Mouse (Mus musculus) myocyte (in vitro differentiated cells): Measurements from ENCODE around the gene Hist1h1t. TPM values are rescaled to one million over a fixed set of nuclear protein-coding genes. Genes with fewer than 3 reads are reported as not detected.
"Not testable (repeated sequence)": the region's sequence is repeated elsewhere in the genome, so short reads cannot be mapped to it uniquely, and the experiment has no call there.

ENCODE experiments used
- H3K27me3 ChIP-seq: one replicate; pipeline ENCODE4 v1.6.1; 2011; ENCODE audit not compliant: control insufficient read depth, insufficient read depth, insufficient read length
- H3K36me3 ChIP-seq: one replicate; pipeline ENCODE4 v1.6.1; 2011; ENCODE audit not compliant: control insufficient read depth, insufficient read depth
- H3K4me2 ChIP-seq: one replicate; pipeline ENCODE4 v1.6.1; 2011; ENCODE audit warnings: low read depth, control low read depth
- H3K4me3 ChIP-seq: one replicate; pipeline ENCODE4 v1.5.1; 2011; ENCODE audit warnings: mild to moderate bottlenecking, control low read depth, moderate library complexity
- H3K79me2 ChIP-seq: one replicate; pipeline ENCODE4 v1.6.1; 2011; ENCODE audit not compliant: control insufficient read depth, insufficient read depth
- H3ac ChIP-seq: one replicate; pipeline ENCODE4 v1.6.1; 2011; ENCODE audit not compliant: control insufficient read depth, insufficient read length
- CEBPB ChIP-seq: IDR thresholded peaks from 2 replicates; pipeline ENCODE4 v1.6.1; 2011; ENCODE audit warnings: mild to moderate bottlenecking, moderate library complexity; ENCODE audit not compliant: poor library complexity, insufficient read depth, severe bottlenecking
- E2F4 ChIP-seq: IDR thresholded peaks from one replicate; pipeline ENCODE4 v1.6.1; 2011; ENCODE audit warnings: mild to moderate bottlenecking, control low read depth, moderate library complexity; ENCODE audit not compliant: insufficient read depth
- MAX ChIP-seq: IDR thresholded peaks from one replicate; pipeline ENCODE4 v1.6.1; 2011; ENCODE audit warnings: low read depth, mild to moderate bottlenecking, control low read depth
- MYOD1 ChIP-seq, 3 experiments: IDR thresholded peaks; one replicate each; pipeline ENCODE4 v1.6.1; 2011; ENCODE audit warnings: control low read depth in 2 of 3, low read depth in 2 of 3, mild to moderate bottlenecking in 2 of 3, moderate library complexity in 1 of 3; ENCODE audit not compliant: insufficient read length in 2 of 3, control insufficient read depth in 1 of 3
- MYOG ChIP-seq, 3 experiments: IDR thresholded peaks; one replicate each; pipeline ENCODE4 v1.6.1; 2011; ENCODE audit warnings: control low read depth in 2 of 3, low read depth in 2 of 3, mild to moderate bottlenecking in 2 of 3; ENCODE audit not compliant: insufficient read length in 2 of 3, control insufficient read depth in 1 of 3, insufficient read depth in 1 of 3
- POLR2A ChIP-seq: IDR thresholded peaks from one replicate; pipeline ENCODE4 v1.6.1; 2011; ENCODE audit warnings: low read depth, mild to moderate bottlenecking, control low read depth, moderate library complexity; ENCODE audit not compliant: insufficient read length
- POLR2AphosphoS2 ChIP-seq: IDR thresholded peaks from one replicate; pipeline ENCODE4 v1.6.1; 2011; ENCODE audit warnings: low read depth, control low read depth; ENCODE audit not compliant: insufficient read length
- REST ChIP-seq: IDR thresholded peaks from one replicate; pipeline ENCODE4 v1.6.1; 2011; ENCODE audit warnings: mild to moderate bottlenecking, control low read depth, moderate library complexity; ENCODE audit not compliant: insufficient read depth, insufficient read length
- SRF ChIP-seq: IDR thresholded peaks from one replicate; pipeline ENCODE4 v1.6.1; 2011; ENCODE audit warnings: low read depth; ENCODE audit not compliant: control insufficient read depth, insufficient read length
- TCF12 ChIP-seq: IDR thresholded peaks from one replicate; pipeline ENCODE4 v1.6.1; 2011; ENCODE audit warnings: mild to moderate bottlenecking, control low read depth; ENCODE audit not compliant: poor library complexity, insufficient read depth, severe bottlenecking
- TCF3 ChIP-seq: IDR thresholded peaks from one replicate; pipeline ENCODE4 v1.6.1; 2011; ENCODE audit warnings: low read depth, control low read depth; ENCODE audit not compliant: insufficient read length
- USF1 ChIP-seq: IDR thresholded peaks from one replicate; pipeline ENCODE4 v1.6.1; 2011; ENCODE audit warnings: low read depth, mild to moderate bottlenecking, control low read depth, moderate library complexity
- polyA plus RNA-seq: library from polyadenylated mRNA; unstranded; fragments of >200 nt; fragmentation: generic; extraction: Trizol; gene quantifications from one replicate; pipeline ENCODE4 v1.2.1, GENCODE M21; 2012; ENCODE audit warnings: missing spikeins

The Hist1h1t gene
- polyA plus RNA-seq, 1 experiment = 0.05 TPM

- Histone ChIP-seq H3K4me2 (peak within 1 kb of the TSS; percentile 99), H3ac (no peak within 1 kb of the TSS), H3K36me3 (no peaks in the 10 kb centered on the region), H3K27me3 (no peaks in the 10 kb centered on the region), H3K4me3 (peak within 1 kb of the TSS; percentile 34), H3K79me2 (no peaks in the 10 kb centered on the region)
- TF ChIP-seq MAX = no peak
- peak in 1 of 3 experiments; percentile 13 for TF ChIP-seq MYOG (IDR thresholded peaks at IDR 0.05; ENCODE audit: control insufficient read depth in 1 of 3, insufficient read depth in 1 of 3, insufficient read length in 2 of 3, low read depth in 2 of 3)
Observed at GRCm38 (mm10) chr13:23710374-23711089, 14.9 kb downstream of the Hist1h1t start, which contains the start of gene Hfe. Gene Hfe (minus strand): TSS chr13:23710854.

- Histone ChIP-seq H3K27me3 (no peaks in the 10 kb centered on the region), H3K4me3 (no peak overlapping the region), H3K4me2 (no peak overlapping the region), H3K79me2 (no peaks in the 10 kb centered on the region), H3K36me3 (no peaks in the 10 kb centered on the region), H3ac (no peak overlapping the region)
- TF ChIP-seq REST = no peak
- TF ChIP-seq POLR2A = no peak
- no peak for TF ChIP-seq MYOD1 (IDR thresholded peaks at IDR 0.05; ENCODE audit: control insufficient read depth in 1 of 3, insufficient read length in 2 of 3, low read depth in 2 of 3)
- no peak for TF ChIP-seq E2F4
- no peak for TF ChIP-seq SRF
- no peak for TF ChIP-seq MYOG (IDR thresholded peaks at IDR 0.05; ENCODE audit: control insufficient read depth in 1 of 3, insufficient read depth in 1 of 3, insufficient read length in 2 of 3, low read depth in 2 of 3)
- no peak for TF ChIP-seq TCF12
- no peak for TF ChIP-seq CEBPB
- TF ChIP-seq POLR2AphosphoS2 = no peak
- TF ChIP-seq TCF3 = no peak
- no peak for TF ChIP-seq MAX
- no peak for TF ChIP-seq USF1
Observed at GRCm38 (mm10) chr13:23716261-23717042, 20.8 kb downstream of the Hist1h1t start.

- TF ChIP-seq REST (no peak), MYOG (IDR thresholded peaks at IDR 0.05; ENCODE audit: control insufficient read depth in 1 of 3, insufficient read depth in 1 of 3, insufficient read length in 2 of 3, low read depth in 2 of 3) (peak in 1 of 3 experiments; percentile 27)
- H3K36me3 ChIP-seq = no peaks in the 10 kb centered on the region
- H3K27me3 ChIP-seq = no peaks in the 10 kb centered on the region
- no peaks in the 10 kb centered on the region for H3K79me2 ChIP-seq
- H3ac ChIP-seq = no peak overlapping the region
- H3K4me3 ChIP-seq = no peak overlapping the region
- peak overlapping the region; percentile 24 for H3K4me2 ChIP-seq
Observed at GRCm38 (mm10) chr13:23717176-23717575, 21.6 kb downstream of the Hist1h1t start.

GRCm38 (mm10) chr13:23717593-23718245, 22.1 kb downstream of the Hist1h1t start:
- H3ac ChIP-seq, H3K4me3 ChIP-seq, H3K36me3 ChIP-seq, H3K27me3 ChIP-seq, H3K79me2 ChIP-seq: not testable (repeated sequence)
- H3K4me2 ChIP-seq = peak overlapping the region; percentile 24

GRCm38 (mm10) chr13:23724239-23724638, 28.6 kb downstream of the Hist1h1t start:
- Histone ChIP-seq H3K4me3 (no peak overlapping the region), H3K4me2 (no peak overlapping the region), H3K79me2 (no peaks in the 10 kb centered on the region), H3K36me3 (no peaks in the 10 kb centered on the region), H3K27me3 (no peaks in the 10 kb centered on the region), H3ac (no peak overlapping the region)
- TF ChIP-seq REST = no peak
- TF ChIP-seq MYOD1 (IDR thresholded peaks at IDR 0.05; ENCODE audit: control insufficient read depth in 1 of 3, insufficient read length in 2 of 3, low read depth in 2 of 3) = no peak
- no peak for TF ChIP-seq TCF12
